In genomic region chr7:30957367-30957783, GRCm38 (mm10) we compare ENCODE assay signal across 7 mouse cellular contexts. TPM values are rescaled to one million over a fixed set of nuclear protein-coding genes. Genes with fewer than 3 reads are reported as not detected.
DNase-seq lines count a peak whose midpoint lies in the region; ATAC-seq lines count a peak whose summit lies in the region.

No protein-coding gene starts in this region.

- peak overlapping the region; percentile 93 for H3K27ac ChIP-seq in intestine, embryonic 14.5 days (ENCODE audit: low read depth)

- H3K4me2 ChIP-seq in intestine, embryonic 14.5 days (ENCODE audit: low read length): peak overlapping the region; percentile 66

- peak; percentile 65 for ATAC-seq in intestine, embryonic 14.5 days (replicated peaks; ENCODE audit: low FRiP score, low TSS enrichment, low read depth)

- H3K4me1 ChIP-seq in intestine, embryonic 14.5 days (replicated peaks; ENCODE audit: control insufficient read depth, insufficient read depth, low read length): peaks cover 16% of the 10 kb centered on the region

- peak overlapping the region; percentile 94 for H3K9ac ChIP-seq in intestine, embryonic 14.5 days (ENCODE audit: low read length)

- intact Hi-C loops in gastrocnemius, postnatal 14 days (cut with DNase I; ENCODE audit: low total_unique reads): no loop called here
- intact Hi-C loops in left cerebral cortex, postnatal 14 days (cut with DNase I): loop anchor here (5.0 kb wide), 1 partner anchor 115 kb away; no protein-coding TSS in a partner anchor

- peaks cover 56% of the 10 kb centered on the region for H3K36me3 ChIP-seq in intestine, embryonic 14.5 days (ENCODE audit: control insufficient read depth, insufficient read depth, low read length)

- peak overlapping the region; percentile 72 for H3K4me3 ChIP-seq in intestine, embryonic 14.5 days (ENCODE audit: low read depth, low read length)

- no peaks in the 10 kb centered on the region for H3K27me3 ChIP-seq in intestine, embryonic 14.5 days (replicated peaks; ENCODE audit: control insufficient read depth, insufficient read depth, low read length)

- no peaks in the 10 kb centered on the region for H3K9me3 ChIP-seq in intestine, embryonic 14.5 days (ENCODE audit: control insufficient read depth, low read length)

- under 1% methylated on average over 43 of the region's 43 CpGs for WGBS in intestine, embryonic 14.5 days

- DNase-seq in adrenal gland, adult (ENCODE audit: inconsistent age in 2 of 2, low spot score in 1 of 2): peak; percentile 95 to 99
- DNase-seq in embryo, embryonic 10 days (ENCODE audit: low spot score): peak; percentile 86
- peak; percentile 93 for DNase-seq in gastrocnemius, postnatal 14 days
- DNase-seq in intestine, embryonic 14.5 days (ENCODE audit: low spot score): peak; percentile 97
- peak; percentile 83 to 85 for DNase-seq in left cerebral cortex, postnatal 14 days (ENCODE audit: low spot score in 2 of 2)
- peak; percentile 93 for DNase-seq in mesoderm, embryonic 11.5 days (ENCODE audit: low read depth, low spot score)
- peak; percentile 89 for DNase-seq in skeletal muscle tissue, adult 2 months (ENCODE audit: low read depth, low spot score)

RNA-seq across cellular contexts. Expression of gene Usf2, which starts 0.8 kb away (rescaled TPM):
- total RNA-seq in gastrocnemius, postnatal 14 days (2021): 10 to 100 TPM; 68.9 to 70.5 TPM
- 22.3 and 22.7 TPM in 2 replicates for polyA plus RNA-seq in intestine, embryonic 14.5 days (2014; fragmentation: Nextera tagmentation; extraction: Ambion mirVana)
- total RNA-seq in left cerebral cortex, postnatal 14 days (2021): 100 to 1,000 TPM; 113 to 115 TPM

RNA-seq across cellular contexts. Expression of gene Hamp, which starts 13.5 kb away (rescaled TPM):
- total RNA-seq in gastrocnemius, postnatal 14 days (2021): not detected
- polyA plus RNA-seq in intestine, embryonic 14.5 days (2014; fragmentation: Nextera tagmentation; extraction: Ambion mirVana): not detected in 2 replicates
- not detected for total RNA-seq in left cerebral cortex, postnatal 14 days (2021)

RNA-seq across cellular contexts. Expression of gene Lsr, which starts 15.9 kb away (rescaled TPM):
- total RNA-seq in gastrocnemius, postnatal 14 days (2021): under 1 TPM; 0.35 to 0.47 TPM
- 123 and 135 TPM in 2 replicates for polyA plus RNA-seq in intestine, embryonic 14.5 days (2014; fragmentation: Nextera tagmentation; extraction: Ambion mirVana)
- total RNA-seq in left cerebral cortex, postnatal 14 days (2021): 10 to 100 TPM; 11.9 to 13.0 TPM

RNA-seq across cellular contexts. Expression of gene Fam187b, which starts 16.2 kb away (rescaled TPM):
- under 1 TPM in 1 of 2 experiments, not detected in 1; 0.23 TPM for total RNA-seq in gastrocnemius, postnatal 14 days (2021)
- 7.1 and 9.4 TPM in 2 replicates for polyA plus RNA-seq in intestine, embryonic 14.5 days (2014; fragmentation: Nextera tagmentation; extraction: Ambion mirVana)
- total RNA-seq in left cerebral cortex, postnatal 14 days (2021): under 1 TPM; 0.18 to 0.27 TPM

RNA-seq across cellular contexts. Expression of gene Hamp2, which starts 32.9 kb away (rescaled TPM):
- total RNA-seq in gastrocnemius, postnatal 14 days (2021): not detected
- polyA plus RNA-seq in intestine, embryonic 14.5 days (2014; fragmentation: Nextera tagmentation; extraction: Ambion mirVana): not detected in 2 replicates
- not detected for total RNA-seq in left cerebral cortex, postnatal 14 days (2021)

Comparison
In these comparisons a context has a peak if more than half of its experiments do, and no peak if none do; other contexts are left out.
1. Peak in every context shown above with its lines: DNase-seq, ATAC-seq, H3K4me3 ChIP-seq and H3K27ac ChIP-seq.
2. RNA of gene Lsr, which starts 15.9 kb away (total RNA-seq): 11.9 to 13.0 TPM in left cerebral cortex, postnatal 14 days; 0.35 to 0.47 TPM in gastrocnemius, postnatal 14 days; every median in the first group is over 4 times any median in the second.